In the genomic region with DNA sequence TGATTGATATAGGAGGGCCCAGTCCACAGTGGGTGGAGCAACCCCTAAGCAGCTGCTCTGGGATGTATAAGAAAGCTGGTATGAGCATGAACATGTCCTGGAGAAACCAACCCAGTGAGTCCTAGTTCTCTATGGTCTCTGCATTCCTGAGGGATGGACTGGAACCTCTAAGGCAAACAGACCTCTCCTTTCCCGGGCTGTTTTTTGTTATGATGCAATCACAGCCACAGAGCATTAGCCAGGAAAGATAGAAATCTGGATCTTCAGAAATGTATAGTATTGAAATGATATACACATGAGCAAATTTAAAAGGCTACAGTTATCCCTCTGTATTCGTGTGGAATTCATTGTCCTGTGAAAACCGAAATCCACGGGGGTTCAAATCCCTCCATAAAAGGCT, we compare ENCODE assay signal across 26 mouse cellular contexts.
"Had no signal": no experiment of that assay in that cellular context is flagged by ENCODE, and none has a peak within 500 bp of the region (broad histone marks: within the 10 kb centered on the region; RNA-seq: fewer than 3 reads in every experiment).

No protein-coding gene starts in this region.

- H3K9ac ChIP-seq: heart, embryonic 13.5 days; heart, embryonic 15.5 days; hindbrain, embryonic 13.5 days; hindbrain, embryonic 15.5 days; kidney, embryonic 15.5 days; limb, embryonic 13.5 days; limb, embryonic 15.5 days; liver, embryonic 12.5 days had no signal

- H3K27ac ChIP-seq: heart, adult 2 months; heart, embryonic 13.5 days; heart, embryonic 15.5 days; hindbrain, embryonic 13.5 days; hindbrain, embryonic 15.5 days; hindbrain, postnatal 0 days; kidney, embryonic 15.5 days; kidney, postnatal 0 days; limb, embryonic 13.5 days; limb, embryonic 15.5 days; liver, embryonic 12.5 days had no signal

- H3K4me1 ChIP-seq: limb, embryonic 13.5 days; liver, embryonic 12.5 days had no signal

- H3K27me3 ChIP-seq: heart, embryonic 13.5 days; heart, embryonic 15.5 days; hindbrain, embryonic 13.5 days; hindbrain, embryonic 15.5 days; kidney, embryonic 15.5 days; limb, embryonic 13.5 days; limb, embryonic 15.5 days; liver, embryonic 12.5 days had no signal

- H3K9me3 ChIP-seq: heart, embryonic 13.5 days; heart, embryonic 15.5 days; hindbrain, embryonic 15.5 days; kidney, embryonic 15.5 days; limb, embryonic 15.5 days; liver, embryonic 12.5 days had no signal

- ATAC-seq: hindbrain, postnatal 0 days; intestine, embryonic 16.5 days; liver, embryonic 12.5 days had no signal

- DNase-seq: gastrocnemius, postnatal 14 days; gastrocnemius, postnatal 36 days; heart, adult 11 months; heart, adult 2 months; heart, postnatal 14 days; heart, postnatal 36 days; kidney, adult 11 months; kidney, adult 2 months; kidney, adult 9 months; kidney, postnatal 14 days; kidney, postnatal 36 days; layer of hippocampus, adult 9-11 months; layer of hippocampus, postnatal 36 days; left cerebral cortex, postnatal 4 days had no signal

- H3K4me2 ChIP-seq: heart, embryonic 11.5 days; heart, embryonic 13.5 days; heart, embryonic 15.5 days; hindbrain, embryonic 13.5 days; hindbrain, embryonic 15.5 days; kidney, embryonic 15.5 days; limb, embryonic 13.5 days; limb, embryonic 15.5 days; liver, embryonic 12.5 days had no signal

- H3K36me3 ChIP-seq: heart, embryonic 13.5 days; heart, embryonic 15.5 days; hindbrain, embryonic 13.5 days; hindbrain, embryonic 15.5 days; limb, embryonic 13.5 days; limb, embryonic 15.5 days; liver, embryonic 12.5 days had no signal

- H3K4me3 ChIP-seq: heart, adult 2 months; heart, embryonic 13.5 days; heart, embryonic 15.5 days; hindbrain, embryonic 13.5 days; hindbrain, embryonic 15.5 days; kidney, embryonic 15.5 days; limb, embryonic 13.5 days; limb, embryonic 15.5 days; liver, embryonic 12.5 days had no signal
